ENCODE assay signal across 8 mouse cellular contexts in the genomic region with DNA sequence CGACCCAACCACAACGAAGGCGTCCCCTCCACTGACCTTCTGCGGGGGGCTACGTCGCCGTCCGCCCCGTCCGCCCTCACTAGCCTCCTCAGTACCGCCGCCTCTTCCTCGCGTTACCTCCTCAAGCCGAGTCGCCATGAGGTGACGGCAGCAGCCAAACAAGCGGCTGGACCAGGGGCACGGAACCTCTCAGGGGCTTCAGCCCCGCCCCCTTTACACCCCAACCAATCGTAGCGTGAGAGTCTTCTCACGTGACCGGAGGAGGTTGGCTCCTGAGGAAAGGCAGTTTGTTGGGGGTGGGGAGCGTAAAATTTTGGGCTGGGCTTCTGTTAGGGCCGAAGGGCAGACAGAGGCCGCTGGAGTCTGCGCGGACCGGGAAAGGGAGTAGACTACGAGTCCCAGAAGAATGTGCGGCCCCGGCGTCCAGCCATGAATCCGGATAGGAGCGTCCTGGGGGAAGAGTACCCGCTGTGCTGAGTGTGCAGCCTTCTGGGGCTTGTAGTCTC. TPM values are rescaled to one million over a fixed set of nuclear protein-coding genes. Genes with fewer than 3 reads are reported as not detected.
DNase-seq lines count a peak whose midpoint lies in the region; ATAC-seq and TF ChIP-seq lines count a peak whose summit lies in the region.

Gene Txlng, minus strand, starts transcription at position 252 of the 506 bp plus-strand sequence.

- peak; percentile 99 for ATAC-seq in embryonic facial prominence, embryonic 15.5 days (ENCODE audit: insufficient number of reproducible peaks, low FRiP score, low TSS enrichment, low read depth)
- ATAC-seq in kidney, embryonic 14.5 days (ENCODE audit: low FRiP score, low TSS enrichment) = peak; percentile 99
- peak; percentile 100 for ATAC-seq in limb, embryonic 15.5 days (ENCODE audit: insufficient number of reproducible peaks, low FRiP score, low TSS enrichment, low read depth)

- H3K27me3 ChIP-seq in embryonic facial prominence, embryonic 15.5 days = no peaks in the 10 kb centered on the region
- H3K27me3 ChIP-seq in kidney, embryonic 14.5 days (ENCODE audit: control insufficient read depth, insufficient read depth, low read length) = no peaks in the 10 kb centered on the region
- H3K27me3 ChIP-seq in limb, embryonic 15.5 days = peaks cover 5% of the 10 kb centered on the region; the same call in 1 of the 2 replicates

- no peaks in the 10 kb centered on the region for H3K4me1 ChIP-seq in bone marrow, adult 2 months (ENCODE audit: control insufficient read depth, insufficient read depth, low read length)
- no peaks in the 10 kb centered on the region for H3K4me1 ChIP-seq in embryonic facial prominence, embryonic 15.5 days
- H3K4me1 ChIP-seq in kidney, embryonic 14.5 days (ENCODE audit: control insufficient read depth, insufficient read depth, low read length) = no peaks in the 10 kb centered on the region
- no peaks in the 10 kb centered on the region for H3K4me1 ChIP-seq in limb, embryonic 15.5 days

- peak within 1 kb of the TSS; percentile 72 for H3K27ac ChIP-seq in bone marrow, adult 2 months (ENCODE audit: control insufficient read depth, insufficient read depth, low read depth, low read length, poor library complexity)
- no peak within 1 kb of the TSS for H3K27ac ChIP-seq in embryonic facial prominence, embryonic 15.5 days (replicated peaks)
- no peak within 1 kb of the TSS for H3K27ac ChIP-seq in kidney, embryonic 14.5 days (ENCODE audit: low read depth, low read length)
- H3K27ac ChIP-seq in limb, embryonic 15.5 days = peak within 1 kb of the TSS; percentile 59

- peak within 1 kb of the TSS; percentile 79 for H3K4me2 ChIP-seq in embryonic facial prominence, embryonic 15.5 days (replicated peaks)
- H3K4me2 ChIP-seq in kidney, embryonic 14.5 days (replicated peaks; ENCODE audit: low read depth, low read length) = peak within 1 kb of the TSS; percentile 65
- peak within 1 kb of the TSS; percentile 79 for H3K4me2 ChIP-seq in limb, embryonic 15.5 days

- no peaks in the 10 kb centered on the region for H3K36me3 ChIP-seq in embryonic facial prominence, embryonic 15.5 days
- no peaks in the 10 kb centered on the region for H3K36me3 ChIP-seq in kidney, embryonic 14.5 days (ENCODE audit: control insufficient read depth, insufficient read depth, low read length)
- H3K36me3 ChIP-seq in limb, embryonic 15.5 days = no peaks in the 10 kb centered on the region

- H3K9me3 ChIP-seq in embryonic facial prominence, embryonic 15.5 days (replicated peaks) = no peaks in the 10 kb centered on the region
- no peaks in the 10 kb centered on the region for H3K9me3 ChIP-seq in kidney, embryonic 14.5 days (ENCODE audit: control insufficient read depth, low read length)
- no peaks in the 10 kb centered on the region for H3K9me3 ChIP-seq in limb, embryonic 15.5 days

- H3K9ac ChIP-seq in embryonic facial prominence, embryonic 15.5 days = peak within 1 kb of the TSS; percentile 48
- peak within 1 kb of the TSS; percentile 56 for H3K9ac ChIP-seq in kidney, embryonic 14.5 days (ENCODE audit: low read depth, low read length)
- H3K9ac ChIP-seq in limb, embryonic 15.5 days = peak within 1 kb of the TSS; percentile 44; the same call in 1 of the 2 replicates

- no peak for TF ChIP-seq CTCF in bone marrow, adult 2 months (IDR thresholded peaks at IDR 0.05; ENCODE audit: control insufficient read depth, insufficient read depth, low read length)

- peak; percentile 98 for DNase-seq in 416B (ENCODE audit: low read depth)
- peak; percentile 97 for DNase-seq in heart, adult 9 months (ENCODE audit: low spot score in 2 of 2)
- DNase-seq in monocyte, adult 2 months (ENCODE audit: low read depth in 1 of 2, low spot score in 2 of 2) = peak; percentile 88 to 90
- peak; percentile 96 to 97 for DNase-seq in spleen, postnatal 36 days (ENCODE audit: low spot score in 2 of 2)

- WGBS in bone marrow, adult 2 months = 14% methylated on average over 37 of the region's 37 CpGs
- 18% methylated on average over 37 of the region's 37 CpGs for WGBS in embryonic facial prominence, embryonic 15.5 days
- 29% methylated on average over 37 of the region's 37 CpGs for WGBS in kidney, embryonic 14.5 days
- WGBS in limb, embryonic 15.5 days = 19% methylated on average over 37 of the region's 37 CpGs

- peak within 1 kb of the TSS; percentile 89 for H3K4me3 ChIP-seq in bone marrow, adult 2 months (replicated peaks; ENCODE audit: control insufficient read depth, low read depth, low read length)
- peak within 1 kb of the TSS; percentile 60 for H3K4me3 ChIP-seq in embryonic facial prominence, embryonic 15.5 days (replicated peaks)
- peak within 1 kb of the TSS; percentile 56 for H3K4me3 ChIP-seq in kidney, embryonic 14.5 days (ENCODE audit: low read length)
- peak within 1 kb of the TSS; percentile 57 for H3K4me3 ChIP-seq in limb, embryonic 15.5 days

- peak; percentile 83; the same call in 1 of the 2 replicates for TF ChIP-seq POLR2A in bone marrow, adult 2 months (IDR thresholded peaks at IDR 0.05; ENCODE audit: borderline replicate concordance, control insufficient read depth, low read depth, low read length)

RNA-seq across cellular contexts. Expression of gene Txlng, which starts in this region (rescaled TPM):
- 6.0 and 9.8 TPM in 2 replicates for polyA plus RNA-seq in bone marrow, adult 2 months (2011; ENCODE audit: insufficient read depth, insufficient read length, low replicate concordance, missing spikeins)
- 12.5 and 13.2 TPM in 2 replicates for polyA plus RNA-seq in embryonic facial prominence, embryonic 15.5 days (2015; fragmentation: Nextera tagmentation; extraction: Ambion mirVana)
- polyA plus RNA-seq in kidney, embryonic 14.5 days (2014; fragmentation: Nextera tagmentation; extraction: Ambion mirVana) = 12.8 and 17.6 TPM in 2 replicates
- 11.9 and 12.7 TPM in 2 replicates for polyA plus RNA-seq in limb, embryonic 15.5 days (2015; fragmentation: Nextera tagmentation; extraction: Ambion mirVana)

Comparison
In these comparisons a context has a peak if more than half of its experiments do, and no peak if none do; other contexts are left out.
1. H3K27ac ChIP-seq: peak in bone marrow, adult 2 months (single experiment) and limb, embryonic 15.5 days (single experiment); none in embryonic facial prominence, embryonic 15.5 days (single experiment) and kidney, embryonic 14.5 days (single experiment).
2. Peak in every context shown above with its lines, with median percentiles within 50 percentile points of each other: DNase-seq, H3K4me3 ChIP-seq, ATAC-seq, H3K4me2 ChIP-seq and H3K9ac ChIP-seq.